Mouse (Mus musculus): ENCODE measurements at regions not wholly inside any gene's neighbourhood (a gene's known extent, or its start where the extent isn't known, plus 50 kb on each side); places are given as distances from the start of the nearest gene placed in this dataset.

DNA sequence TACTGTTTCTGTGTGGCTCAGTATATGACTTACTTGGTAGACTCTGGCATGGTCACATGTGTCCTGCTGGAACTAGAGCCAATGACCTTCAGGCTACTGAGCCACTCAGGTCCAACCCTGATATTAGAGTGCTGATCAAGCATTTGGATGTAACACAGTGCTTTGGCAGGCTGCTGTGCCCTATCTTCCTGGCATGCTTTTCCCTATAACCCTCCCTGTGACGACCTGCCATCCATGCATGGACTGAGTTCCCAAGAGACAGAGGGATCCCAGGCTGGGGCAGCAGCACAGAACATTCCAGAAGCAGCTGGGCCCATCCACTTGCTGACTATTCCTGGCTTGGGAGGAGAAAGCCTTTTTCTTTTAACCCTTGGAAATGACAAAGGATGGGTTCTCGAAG lies 451.4 kb downstream of the Cd83 start:
- DNase-seq (ENCODE audit: low read depth, low spot score), result no peak

DNA sequence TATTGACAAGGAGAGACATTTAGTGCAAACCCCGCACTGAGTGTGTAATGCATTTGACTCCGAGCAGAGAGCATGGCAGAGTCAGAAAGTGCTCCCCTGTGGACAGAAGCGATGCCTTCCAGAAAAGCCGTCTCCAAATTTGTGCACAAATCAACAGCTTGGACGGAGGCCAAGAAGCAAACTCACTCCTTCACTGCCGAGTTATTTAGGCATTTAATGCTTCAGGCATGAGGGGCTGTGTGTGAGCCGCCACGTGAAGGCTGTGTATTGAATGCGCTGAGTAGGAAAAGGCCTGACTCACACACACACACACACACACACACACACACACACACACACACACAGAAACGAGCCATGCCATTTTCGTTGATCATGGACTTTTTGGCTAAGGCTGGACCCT lies 453.7 kb downstream of the Cd83 start:
- DNase-seq (ENCODE audit: low read depth, low spot score), result no peak

DNA sequence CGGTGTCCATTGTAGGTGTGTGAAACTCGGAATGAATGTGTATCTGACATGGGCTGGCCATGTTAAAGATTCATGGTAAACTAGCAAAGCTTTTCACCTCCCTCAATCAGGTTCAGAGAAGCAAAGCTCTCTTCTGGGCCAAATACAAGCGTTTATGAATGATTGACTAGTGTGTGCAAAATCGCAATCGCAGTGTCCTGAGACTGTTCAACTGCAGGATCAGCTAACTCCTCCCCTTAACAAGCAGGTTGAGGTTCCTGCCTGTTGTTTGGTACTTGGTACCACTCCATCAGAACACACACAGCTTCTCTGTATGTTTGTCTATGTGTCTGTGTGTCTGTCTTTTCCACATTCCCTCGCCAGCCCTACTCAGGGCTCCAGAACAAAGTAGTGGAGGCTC lies 458.6 kb downstream of the Cd83 start:
- no peak for DNase-seq (ENCODE audit: low read depth, low spot score)

DNA sequence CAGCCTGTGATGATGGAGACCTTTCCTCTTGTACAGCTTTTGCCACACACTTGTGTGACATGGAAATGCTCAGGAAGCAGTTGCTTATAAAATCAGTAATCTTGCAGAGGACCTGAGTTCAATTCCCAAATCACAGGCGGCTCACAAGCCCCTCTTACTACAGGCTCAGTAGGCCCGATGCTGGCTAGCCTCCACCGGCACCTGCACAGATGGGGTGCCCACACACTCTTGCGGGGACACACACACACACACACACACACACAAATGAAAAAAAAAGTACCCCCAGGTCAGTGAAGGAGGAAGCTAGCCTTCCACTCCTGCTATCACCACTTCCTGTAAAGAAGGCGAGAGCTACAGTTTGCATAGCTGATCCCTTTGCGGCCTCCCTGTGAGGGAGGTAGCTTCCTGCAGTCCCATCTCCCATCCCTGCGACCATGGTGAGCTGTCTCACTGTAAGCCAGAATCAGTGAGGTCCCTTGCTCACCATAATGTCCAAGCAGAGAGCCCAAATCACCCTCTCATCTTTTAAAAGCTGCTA lies 462.2 kb downstream of the Cd83 start:
- no peak for DNase-seq (ENCODE audit: low read depth, low spot score)

DNA sequence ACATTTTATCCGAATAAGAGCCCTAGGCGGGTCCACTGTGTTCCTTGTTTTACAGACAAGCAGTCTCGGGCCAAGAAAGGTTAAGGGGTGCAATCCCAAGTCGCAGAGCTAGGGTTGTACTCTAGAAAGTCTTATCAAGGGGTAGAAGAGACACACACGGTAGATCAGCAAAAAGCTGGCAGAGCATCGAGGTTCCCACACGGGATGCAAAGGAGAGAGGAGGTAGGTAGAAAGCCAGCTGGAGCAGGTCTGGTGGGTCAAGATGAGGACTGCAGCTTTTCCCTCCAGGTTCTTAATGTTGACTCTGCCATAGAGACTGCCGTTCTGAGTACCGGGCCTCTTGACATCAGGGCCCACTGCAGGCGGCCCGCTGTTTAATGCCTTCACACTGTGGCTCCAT lies 463.3 kb downstream of the Cd83 start:
- no peak for DNase-seq (ENCODE audit: low read depth, low spot score)

DNA sequence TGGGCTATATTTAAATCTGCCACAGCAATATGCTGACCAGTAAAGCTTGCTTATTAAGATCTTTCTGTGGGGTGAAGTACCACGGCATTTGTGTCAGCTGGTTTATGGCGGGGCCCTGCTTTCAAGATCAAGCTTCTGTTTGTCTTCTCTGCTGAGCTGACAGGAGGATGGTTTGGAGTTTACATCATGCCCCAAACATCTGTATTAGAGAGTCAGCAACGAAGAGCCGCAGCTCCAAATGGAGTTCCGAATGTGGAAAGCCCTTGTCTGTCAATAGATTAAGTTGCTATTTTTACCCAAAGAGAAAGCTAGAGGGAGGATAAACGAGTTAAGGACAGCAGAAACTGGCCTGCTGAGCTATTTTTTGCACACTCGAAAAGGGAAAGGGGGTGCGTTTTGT lies 463.8 kb downstream of the Cd83 start:
- no peak for DNase-seq (ENCODE audit: low read depth, low spot score)

DNA sequence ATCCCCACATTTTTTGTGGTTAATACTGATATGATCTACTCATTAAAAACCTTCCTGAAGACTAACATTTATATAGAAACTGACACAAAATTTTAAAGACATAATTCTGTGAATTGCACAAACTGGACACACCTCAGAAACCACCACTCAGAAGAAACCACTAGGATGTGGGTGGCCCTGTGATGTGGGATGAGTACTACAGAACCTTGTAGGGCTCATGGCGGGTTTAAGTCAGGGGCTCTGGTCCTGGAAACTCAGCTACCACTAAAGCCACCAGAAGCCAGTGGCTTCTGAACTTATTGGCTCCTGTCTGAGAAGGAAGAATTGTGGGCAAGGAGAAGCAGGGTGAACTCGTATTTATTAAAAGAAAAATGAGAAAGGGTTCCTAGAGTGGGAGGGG lies 464.5 kb downstream of the Cd83 start:
- no peak for DNase-seq (ENCODE audit: low read depth, low spot score)

DNA sequence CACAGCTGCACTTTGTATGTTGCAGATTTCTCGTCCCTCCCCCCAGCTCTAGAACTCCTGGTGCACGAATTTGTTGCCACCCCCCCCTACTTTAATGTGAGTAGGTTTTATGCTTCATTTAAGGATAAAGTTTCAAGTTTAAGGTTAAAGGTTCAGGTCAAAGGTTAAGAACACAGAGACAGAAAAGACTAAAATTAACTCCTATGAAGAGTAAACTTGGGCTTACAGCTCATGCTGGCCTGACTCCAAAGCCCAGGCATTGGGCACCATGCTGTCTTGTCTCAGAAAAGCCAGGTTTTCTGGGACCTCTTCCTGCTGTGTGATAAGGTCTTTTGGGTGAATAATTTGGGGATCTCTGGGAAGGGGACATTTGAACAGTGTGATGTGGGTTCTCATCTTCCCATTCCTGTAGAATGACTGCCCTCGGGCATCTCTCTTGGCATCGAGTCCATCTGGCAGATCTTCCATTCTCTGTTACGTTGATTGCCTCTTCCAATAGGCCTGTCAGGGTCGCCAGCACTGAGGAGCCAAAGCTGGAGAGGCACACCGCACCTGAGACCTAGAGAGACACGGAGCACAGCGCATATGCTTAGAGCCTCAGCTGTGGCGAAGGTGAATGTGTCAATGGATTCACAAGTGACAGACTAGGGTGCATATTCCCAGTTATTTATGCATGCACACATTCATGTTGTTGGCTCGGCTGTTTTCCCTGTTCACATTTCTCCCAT lies 466.1 kb downstream of the Cd83 start:
- DNase-seq (ENCODE audit: low read depth, low spot score), result no peak

DNA sequence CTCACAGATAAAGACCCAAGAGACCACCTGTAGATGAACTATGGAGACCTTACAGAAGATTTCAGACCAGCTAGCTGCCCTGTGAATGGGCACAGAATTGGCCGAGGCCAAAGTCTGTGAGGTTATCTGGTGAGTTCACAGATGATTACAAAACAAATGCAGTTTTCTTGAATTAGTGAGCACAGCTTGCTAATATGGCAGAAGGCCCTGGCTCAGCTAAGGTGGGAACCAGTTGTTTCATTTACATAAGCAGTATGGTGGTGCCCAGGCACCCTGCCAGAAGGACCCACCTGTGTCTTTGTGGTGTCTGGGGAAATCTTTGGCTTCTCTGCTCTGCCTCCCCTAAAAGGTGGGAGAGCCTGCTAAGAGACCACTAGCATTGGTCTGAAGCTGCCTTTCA lies 466.9 kb downstream of the Cd83 start:
- no peak for DNase-seq (ENCODE audit: low read depth, low spot score)

DNA sequence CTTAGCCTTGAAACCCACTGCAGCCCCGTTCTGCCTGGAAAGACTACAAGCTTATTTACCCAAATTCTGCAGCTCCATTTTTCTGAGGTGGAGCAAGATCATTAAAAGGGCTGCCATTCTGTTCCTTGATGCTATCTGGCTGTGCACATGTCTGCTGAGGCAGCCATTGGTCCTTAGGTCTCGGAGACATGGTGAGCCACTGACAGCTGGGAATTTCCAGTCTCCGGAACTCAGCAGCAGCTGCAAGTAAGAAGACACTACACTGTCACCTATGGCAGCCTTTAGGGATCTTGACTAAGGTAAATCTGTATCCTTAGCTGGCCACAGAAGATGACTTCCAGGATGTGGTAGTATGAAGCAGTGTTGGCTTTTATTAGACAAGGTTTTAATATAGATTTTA lies 467.9 kb downstream of the Cd83 start:
- no peak for DNase-seq (ENCODE audit: low read depth, low spot score)

DNA sequence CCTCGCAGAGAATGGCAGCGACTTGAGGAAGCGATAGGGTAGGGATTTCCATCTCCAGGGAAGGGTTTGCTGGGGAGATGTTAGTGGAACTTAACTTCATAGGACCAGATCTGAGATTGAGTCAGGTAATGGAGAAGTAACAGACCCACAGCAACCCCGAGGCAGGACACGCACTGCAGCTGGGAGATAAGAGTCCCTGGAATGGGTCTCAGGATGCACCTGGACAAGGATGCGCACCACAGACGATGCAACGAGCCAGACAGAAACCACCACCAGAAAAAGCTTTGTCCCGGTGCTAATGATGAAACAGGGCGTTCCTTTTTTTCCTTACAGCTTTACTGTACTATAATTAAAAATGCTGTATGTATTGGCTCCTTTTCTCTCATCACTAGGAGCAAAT lies 470.9 kb upstream of the Jarid2 start:
- no peak for DNase-seq (ENCODE audit: low read depth, low spot score)

DNA sequence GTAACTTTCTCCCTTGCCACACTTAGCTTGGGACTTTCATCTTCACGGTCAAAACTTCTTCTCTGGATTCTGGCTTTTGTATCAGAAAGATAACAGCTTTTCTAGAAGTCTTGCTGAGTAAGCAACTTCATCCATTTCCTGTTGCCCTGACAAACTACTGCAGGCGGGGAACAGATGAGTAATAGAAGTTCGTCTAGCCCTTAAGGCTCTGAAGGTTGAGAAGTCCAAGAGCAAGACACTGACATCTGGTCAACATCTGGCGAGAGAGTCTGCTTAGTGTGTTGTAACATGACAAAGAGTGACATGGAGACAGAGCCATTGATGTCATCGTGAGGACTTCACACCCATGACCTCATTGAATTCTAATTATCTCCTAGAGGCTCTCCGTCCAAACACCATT lies 469.2 kb upstream of the Jarid2 start:
- DNase-seq (ENCODE audit: low read depth, low spot score), result no peak

DNA sequence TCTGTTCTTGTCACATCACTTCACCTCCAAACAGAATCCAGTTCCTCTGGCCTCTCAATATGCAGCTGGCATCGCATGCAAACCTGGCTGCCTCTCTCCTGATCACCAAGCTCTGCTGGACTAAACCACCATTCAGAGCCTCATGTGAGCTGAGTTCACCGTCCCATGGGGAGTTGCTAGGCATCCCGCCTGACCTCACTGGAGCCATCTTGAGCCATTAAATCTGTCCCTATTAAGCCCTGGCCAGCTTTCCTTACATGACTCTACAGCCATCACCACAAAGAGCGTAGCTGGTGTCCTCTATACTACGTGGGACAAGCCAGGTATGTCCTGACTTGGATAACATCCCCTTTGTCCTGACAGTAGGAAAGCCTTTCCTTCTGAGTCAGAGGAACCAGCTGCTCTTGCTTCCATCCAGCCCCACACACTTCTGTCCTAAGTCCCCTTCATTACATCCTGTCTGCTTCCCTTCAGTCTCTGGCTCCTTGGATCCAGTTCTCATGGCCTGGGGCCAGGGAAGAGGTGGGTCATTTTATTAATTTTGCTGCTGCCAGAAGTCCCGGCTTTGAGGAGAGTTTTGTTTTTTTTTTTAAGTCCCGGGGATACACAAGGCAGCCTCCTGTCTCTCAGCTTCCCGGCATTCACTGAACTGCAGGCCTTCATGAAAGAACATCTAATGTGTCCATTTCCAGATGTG lies 468.5 kb upstream of the Jarid2 start:
- no peak for DNase-seq (ENCODE audit: low read depth, low spot score)

DNA sequence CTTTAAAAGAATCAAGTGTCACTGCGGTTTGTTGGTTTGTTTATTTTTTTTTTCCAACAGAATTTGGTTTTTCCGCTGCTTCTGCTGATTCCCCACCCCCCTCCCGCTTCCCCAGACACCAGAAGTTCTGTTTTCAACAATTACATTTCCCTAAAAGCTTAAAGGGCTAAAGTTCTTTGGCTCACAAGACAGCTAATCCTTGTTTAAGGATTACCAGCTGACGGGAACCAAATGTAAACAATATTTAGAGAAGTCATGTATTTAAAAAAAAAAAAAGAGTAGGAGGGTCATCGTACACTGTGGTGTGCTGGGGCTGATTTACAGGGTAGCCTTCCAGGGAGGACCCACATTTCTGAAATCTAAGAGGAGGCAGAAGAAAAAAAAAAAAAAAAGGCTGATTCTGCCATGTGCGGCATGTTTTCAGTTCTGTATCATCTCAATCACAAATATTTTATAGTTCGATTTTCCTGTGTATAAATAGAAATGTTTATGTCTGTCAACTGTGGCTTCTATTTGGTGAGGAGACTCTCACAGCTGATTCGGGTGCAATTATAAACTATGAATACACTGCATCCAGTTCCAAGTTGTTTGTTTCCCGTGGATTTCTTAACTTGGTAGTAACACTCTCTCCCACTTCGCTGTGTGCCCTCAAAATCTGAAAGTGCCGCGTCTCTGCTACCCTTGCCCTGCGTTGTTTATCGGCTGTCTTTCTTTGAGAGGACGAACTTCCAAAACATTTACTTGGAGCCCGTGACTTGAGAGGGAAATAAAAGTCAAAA lies 456.3 kb upstream of the Jarid2 start:
- DNase-seq (ENCODE audit: low read depth, low spot score), result no peak

DNA sequence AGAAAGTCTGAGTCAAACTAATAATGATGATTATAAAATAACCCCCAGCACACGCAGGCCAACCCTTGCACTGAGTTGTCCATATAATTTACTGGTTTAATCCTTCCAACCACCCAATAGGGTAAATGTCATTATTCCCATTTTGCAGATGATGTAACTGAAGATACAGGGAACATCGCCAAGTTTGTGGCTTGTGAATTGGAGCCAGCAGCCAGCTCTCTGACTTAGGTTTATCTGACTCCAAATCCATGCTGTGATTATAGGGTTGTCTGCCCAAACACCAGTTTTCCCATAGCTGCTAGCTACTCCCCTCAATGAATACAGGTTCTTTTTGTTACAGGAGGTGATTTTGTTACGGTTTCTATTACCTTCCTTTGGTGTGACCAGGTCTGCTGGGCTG lies 451.3 kb upstream of the Jarid2 start:
- DNase-seq (ENCODE audit: low read depth, low spot score), result no peak

DNA sequence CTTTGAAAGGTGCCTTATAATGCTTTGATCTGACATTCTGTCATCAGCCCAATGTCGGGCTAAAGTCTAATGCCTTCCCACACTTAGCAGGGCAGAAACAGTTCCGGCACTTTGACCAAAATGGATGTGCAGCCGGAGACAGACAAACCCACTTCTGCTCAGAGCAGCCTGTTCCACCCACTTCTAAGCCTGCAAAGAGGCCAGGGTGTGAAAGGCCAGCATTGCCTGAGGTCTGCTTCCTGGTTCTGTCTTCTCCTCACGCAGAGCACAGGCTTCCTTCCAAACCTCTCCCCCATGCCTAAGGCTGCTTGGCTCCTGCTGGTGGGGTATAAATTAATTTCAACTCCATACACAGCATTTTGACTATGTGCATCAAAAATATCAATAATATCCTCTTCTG lies 450.2 kb upstream of the Jarid2 start:
- no peak for DNase-seq (ENCODE audit: low read depth, low spot score)

DNA sequence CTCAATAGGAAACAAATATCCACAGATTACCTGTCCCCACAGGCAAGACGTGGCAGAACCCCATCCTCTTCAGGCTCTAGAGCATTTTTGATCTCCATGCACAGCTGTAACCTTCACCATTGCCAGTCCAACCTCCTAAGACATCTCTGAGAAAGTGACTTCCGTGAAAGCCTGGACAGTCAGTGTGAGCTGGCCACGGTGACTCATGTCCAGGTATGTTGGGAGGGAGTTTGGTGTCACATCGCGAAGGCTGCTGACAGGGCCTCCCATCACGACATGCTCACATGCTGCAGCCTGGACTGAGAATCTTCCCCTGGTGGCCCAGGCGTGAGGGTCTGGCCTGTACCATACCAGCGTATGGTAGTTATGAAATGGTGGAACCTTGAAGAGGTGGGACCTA lies 449.0 kb upstream of the Jarid2 start:
- DNase-seq (ENCODE audit: low read depth, low spot score), result no peak

DNA sequence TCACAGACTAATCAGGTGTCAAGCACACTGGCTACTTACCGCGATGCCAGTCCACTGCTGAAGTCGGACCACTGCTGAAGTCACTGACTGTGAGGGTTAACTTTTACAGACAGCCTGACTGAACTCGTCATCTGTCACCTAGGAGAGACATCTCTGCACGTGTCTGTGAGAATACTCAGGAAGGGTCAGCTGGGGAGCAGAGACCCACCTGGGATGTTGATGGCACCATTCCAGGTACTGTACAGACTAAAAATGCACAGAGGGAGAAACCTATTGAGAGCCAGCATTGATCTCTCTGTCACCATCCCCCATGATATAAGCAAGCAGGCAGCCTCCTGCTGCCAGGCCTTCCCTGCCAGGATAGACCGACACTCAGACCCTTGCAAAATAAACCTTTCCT lies 447.5 kb upstream of the Jarid2 start:
- no peak for DNase-seq (ENCODE audit: low read depth, low spot score)

DNA sequence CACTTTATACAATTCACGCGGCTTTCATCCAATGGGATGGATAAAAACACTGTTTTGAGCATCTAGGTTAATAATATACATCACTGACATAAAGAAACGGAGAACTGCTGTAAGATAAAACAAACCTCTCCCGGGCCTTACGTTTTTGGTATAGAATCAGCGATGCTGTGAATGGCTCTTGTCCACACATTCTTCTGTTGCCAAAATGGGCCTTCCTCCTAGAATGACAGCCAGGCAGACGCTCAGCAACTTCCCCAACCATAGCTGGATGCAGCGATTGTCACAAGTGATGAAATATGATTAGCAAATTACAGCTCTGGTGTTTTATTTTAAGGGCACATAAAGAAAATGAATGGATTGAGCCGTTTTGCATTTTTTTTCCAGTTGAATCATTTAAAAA lies 447.0 kb upstream of the Jarid2 start:
- no peak for DNase-seq (ENCODE audit: low read depth, low spot score)

DNA sequence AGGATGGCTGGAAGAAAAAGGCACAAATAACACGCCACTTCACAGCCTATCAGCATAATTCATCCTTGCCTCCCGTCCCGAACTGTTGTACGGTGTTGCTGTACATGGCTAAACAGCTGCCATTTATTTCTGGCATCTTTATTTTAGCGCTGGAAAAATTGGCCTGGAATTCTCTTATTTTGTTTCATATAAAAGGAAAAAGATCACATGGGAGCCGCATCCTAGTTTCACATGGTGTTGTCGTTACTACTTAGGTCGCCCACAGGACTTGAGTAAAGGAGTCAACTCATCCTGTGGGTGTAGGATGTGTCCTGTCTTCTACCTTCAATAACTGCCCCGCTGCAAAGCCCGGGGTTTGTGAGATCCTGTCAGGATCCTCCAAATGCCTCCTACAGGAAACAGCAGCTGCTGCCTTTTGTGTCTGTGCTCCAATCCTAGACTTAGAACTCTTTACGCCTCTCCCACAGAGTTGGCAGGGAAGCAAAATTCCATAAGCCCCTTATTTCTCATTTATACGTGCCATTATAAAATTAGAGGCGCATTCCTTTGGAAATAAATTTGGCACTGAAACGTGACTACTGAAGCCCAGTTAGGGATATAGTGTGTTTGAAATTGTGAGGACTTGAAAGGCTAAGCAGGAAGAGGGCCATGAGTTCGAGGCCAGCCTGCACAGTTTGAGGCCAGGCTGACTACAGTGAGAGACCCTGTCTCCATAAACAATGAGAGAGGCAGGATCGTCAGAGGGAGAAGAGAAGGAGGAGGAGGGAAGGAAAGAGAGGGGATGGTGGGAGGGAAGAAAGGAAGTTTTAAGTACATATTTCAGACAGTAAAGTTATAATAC lies 446.3 kb upstream of the Jarid2 start:
- DNase-seq (ENCODE audit: low read depth, low spot score), result no peak

DNA sequence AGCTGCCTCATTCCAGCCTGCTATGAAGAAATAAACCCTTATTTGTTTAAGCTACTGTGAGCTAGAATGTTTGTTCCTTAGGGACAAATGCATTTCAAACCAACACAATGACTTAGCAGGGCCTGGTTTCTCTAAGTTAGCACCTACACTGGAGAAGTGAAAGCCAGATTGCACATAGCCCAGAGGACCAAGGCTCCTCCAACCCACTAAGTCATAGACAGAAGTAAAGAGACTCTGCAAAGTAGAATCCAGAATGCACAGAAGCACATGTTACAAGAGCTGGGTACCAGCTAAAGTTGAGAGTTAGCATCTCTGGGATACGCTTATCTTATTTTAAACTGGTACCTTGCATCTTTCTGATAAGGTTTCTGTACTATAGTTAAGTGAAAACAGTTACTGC lies 443.4 kb upstream of the Jarid2 start:
- DNase-seq (ENCODE audit: low read depth, low spot score), result no peak

DNA sequence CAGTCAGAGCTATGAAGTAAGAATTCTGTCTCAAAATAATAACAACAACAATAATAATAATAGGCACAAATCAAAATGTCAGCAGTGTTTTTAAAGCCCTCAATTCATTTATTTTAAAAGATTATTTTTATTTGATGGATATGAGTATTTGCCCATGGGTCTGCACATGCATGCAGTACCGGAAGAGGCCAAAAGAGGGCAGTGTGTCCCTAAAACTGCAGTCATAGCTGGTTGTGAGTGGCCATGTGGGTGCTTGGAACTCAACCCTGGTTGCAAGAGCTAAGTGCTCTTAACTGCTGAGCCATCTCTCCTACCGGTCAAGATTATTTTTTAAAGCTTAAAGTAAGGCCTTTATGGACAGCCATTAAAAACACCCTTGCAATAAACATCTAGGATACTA lies 439.1 kb upstream of the Jarid2 start:
- DNase-seq (ENCODE audit: low read depth, low spot score), result no peak

All from embryo, embryonic 11.5 days (tissue).